Mouse (Mus musculus): ENCODE data around the gene 2510002D24Rik. TPM values are rescaled to one million over a fixed set of nuclear protein-coding genes. Genes with fewer than 3 reads are reported as not detected.

The 2510002D24Rik gene
- 23.5 TPM for polyA plus RNA-seq (2014; fragmentation: Illumina TruSeq; extraction: RNeasy Lipid Tissue Mini Kit (QIAGEN cat#74804); ENCODE audit: insufficient read depth, low read depth, low replicate concordance)

DNA sequence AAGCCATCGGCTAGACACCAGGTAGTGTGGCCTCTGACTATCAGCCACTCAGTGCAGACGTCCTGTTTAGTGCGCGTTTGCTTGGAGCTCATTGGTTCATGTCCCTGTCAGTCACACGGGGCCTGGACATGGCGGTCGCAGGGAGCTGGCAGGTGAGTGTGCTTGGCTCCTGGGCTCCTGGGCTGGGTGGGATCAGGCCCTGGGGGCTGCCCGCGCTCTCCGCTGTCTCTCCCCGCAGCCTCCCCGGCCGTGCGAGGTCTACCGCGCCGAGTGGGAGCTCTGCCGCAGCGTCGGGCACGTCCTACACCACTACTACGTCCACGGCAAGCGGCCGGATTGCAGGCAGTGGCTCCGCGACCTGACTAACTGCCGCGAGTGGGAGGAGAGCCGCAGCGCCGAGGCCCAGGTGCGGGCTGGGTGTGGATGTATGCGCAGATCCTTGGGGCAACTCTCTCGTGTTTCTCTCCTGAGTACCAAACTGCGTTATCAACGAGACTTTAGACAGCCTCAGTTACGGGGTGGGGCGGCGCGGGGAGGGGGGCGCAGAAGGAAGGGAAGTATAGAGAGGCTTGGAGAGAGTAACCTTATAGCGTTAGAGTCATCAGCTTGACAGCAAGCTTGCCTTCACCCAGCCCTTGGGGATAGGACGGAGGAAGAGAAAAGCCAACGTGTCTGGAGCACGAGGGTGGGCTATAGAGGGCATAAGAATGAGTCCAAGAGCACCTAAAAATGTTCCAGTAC is at the start of gene 2510002D24Rik, which contains the start of gene Gm28539:
Gene 2510002D24Rik (plus strand): TSS at position 111 of the 741 bp plus-strand sequence.
Gene Gm28539 (plus strand): TSS at position 117 of the 741 bp plus-strand sequence.

DNA sequence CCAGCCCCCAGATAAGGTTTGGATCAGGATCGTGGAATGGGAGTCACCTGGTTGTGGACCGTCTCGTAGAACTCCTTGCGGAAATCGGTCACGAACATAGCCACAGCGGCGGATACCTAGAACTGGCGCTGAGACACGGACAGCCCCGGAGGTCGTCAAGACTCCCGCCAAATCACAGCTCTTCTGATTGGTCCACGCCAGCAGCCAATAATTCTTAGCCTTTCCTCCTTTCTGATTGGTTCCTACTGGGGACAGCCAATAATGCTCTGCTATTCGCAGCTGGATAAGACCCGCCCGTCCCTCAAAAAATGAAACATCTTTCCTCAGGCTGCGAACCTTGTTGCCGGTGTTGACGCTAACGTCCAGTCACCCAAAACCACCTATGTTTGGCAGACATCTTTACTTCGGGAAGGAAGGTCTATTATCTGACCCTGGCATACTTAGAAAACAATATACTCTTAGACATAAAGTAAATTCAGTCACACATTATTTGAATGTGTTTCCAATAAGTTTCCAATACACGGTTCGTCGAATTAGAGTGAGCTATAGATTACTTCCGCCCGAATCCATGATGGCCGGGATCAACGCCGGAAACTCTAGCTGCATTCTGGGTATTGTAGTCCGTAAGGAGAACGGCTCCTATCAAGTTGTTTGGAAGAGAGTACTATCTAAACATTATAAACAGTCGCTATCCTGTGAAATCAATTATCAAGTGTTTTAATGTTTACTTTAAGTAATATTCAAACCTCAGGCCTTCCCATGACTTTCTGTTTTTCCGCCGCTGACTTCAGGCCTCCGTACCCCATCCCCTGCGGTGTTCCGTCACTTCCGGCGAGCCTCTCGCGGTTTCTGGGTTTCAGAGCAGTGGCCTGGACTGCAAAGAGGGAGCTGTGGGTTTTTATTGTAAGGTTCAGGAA is 24.7 kb upstream of the 2510002D24Rik start, which contains the start of the genes Ufd1 and Cdc45:
Gene Ufd1 (plus strand): TSS at position 312 of the 917 bp plus-strand sequence.
Gene Cdc45 (minus strand): TSS at position 520 of the 917 bp plus-strand sequence.

DNA sequence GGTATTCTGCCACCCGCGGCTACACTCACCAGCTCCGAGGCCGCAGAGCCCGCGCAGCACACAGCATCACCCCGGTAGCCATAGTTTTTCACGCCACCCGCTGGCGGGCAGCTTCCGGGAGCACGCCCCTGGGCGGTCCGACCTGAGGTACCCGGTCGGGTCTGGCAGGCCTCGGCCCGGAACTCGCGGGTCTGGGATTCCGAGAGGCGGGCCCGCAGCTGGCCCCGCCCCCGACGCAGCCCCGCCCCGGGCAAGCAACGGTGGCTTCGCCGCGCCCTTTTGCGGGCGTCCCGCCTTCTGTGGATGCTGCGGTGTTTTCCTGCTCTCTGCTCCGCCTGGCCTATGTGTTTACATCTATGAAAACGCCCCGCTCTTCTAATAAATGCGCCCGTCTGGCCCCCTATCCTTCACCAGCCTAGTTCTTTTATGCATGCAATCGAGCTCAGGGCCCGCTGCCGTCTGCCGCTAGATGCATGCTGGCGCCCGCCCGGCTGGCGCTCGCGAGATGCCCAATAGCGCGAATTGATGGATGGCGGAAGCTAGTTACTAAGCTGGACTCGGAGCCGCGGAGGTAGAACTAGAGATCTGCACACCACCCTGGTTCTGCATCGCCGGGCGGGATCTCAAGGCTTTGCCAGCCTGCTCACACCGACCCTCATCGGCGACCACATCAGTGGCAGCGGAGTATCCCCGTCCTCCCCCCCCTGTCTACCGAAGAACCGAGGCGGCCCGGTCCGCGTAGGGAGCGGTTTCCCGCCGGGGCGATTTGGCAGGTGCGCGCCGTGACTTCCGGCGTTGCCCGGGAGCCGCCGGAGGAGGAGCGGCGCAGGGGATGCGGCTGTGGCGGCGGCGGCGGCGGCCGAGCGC is 40.3 kb downstream of the 2510002D24Rik start, which contains the start of the genes Mrpl40 and Hira:
Gene Mrpl40 (minus strand): TSS at position 421 of the 867 bp plus-strand sequence.
Gene Hira (plus strand): TSS at position 596 of the 867 bp plus-strand sequence.

Other genes with a start within 250 kb of the 2510002D24Rik start
- 5.0 TPM for gene Tbx1, start 245.9 kb upstream of the 2510002D24Rik start, polyA plus RNA-seq (2014; fragmentation: Illumina TruSeq; extraction: RNeasy Lipid Tissue Mini Kit (QIAGEN cat#74804); ENCODE audit: insufficient read depth, low read depth, low replicate concordance)
- 1.2 TPM for gene Gp1bb, start 214.2 kb upstream of the 2510002D24Rik start, polyA plus RNA-seq (2014; fragmentation: Illumina TruSeq; extraction: RNeasy Lipid Tissue Mini Kit (QIAGEN cat#74804); ENCODE audit: insufficient read depth, low read depth, low replicate concordance)
- 0.51 TPM for gene Gm49601, start 210.2 kb upstream of the 2510002D24Rik start, polyA plus RNA-seq (2014; fragmentation: Illumina TruSeq; extraction: RNeasy Lipid Tissue Mini Kit (QIAGEN cat#74804); ENCODE audit: insufficient read depth, low read depth, low replicate concordance)
- gene Sept5, start 206.6 kb upstream of the 2510002D24Rik start, polyA plus RNA-seq (2014; fragmentation: Illumina TruSeq; extraction: RNeasy Lipid Tissue Mini Kit (QIAGEN cat#74804); ENCODE audit: insufficient read depth, low read depth, low replicate concordance), result 8.3 TPM
- 651 TPM for gene Cldn5, start 59.7 kb upstream of the 2510002D24Rik start, polyA plus RNA-seq (2014; fragmentation: Illumina TruSeq; extraction: RNeasy Lipid Tissue Mini Kit (QIAGEN cat#74804); ENCODE audit: insufficient read depth, low read depth, low replicate concordance)
- 44.7 TPM for gene Ufd1, start 24.8 kb upstream of the 2510002D24Rik start, polyA plus RNA-seq (2014; fragmentation: Illumina TruSeq; extraction: RNeasy Lipid Tissue Mini Kit (QIAGEN cat#74804); ENCODE audit: insufficient read depth, low read depth, low replicate concordance)
- gene Cdc45, start 24.6 kb upstream of the 2510002D24Rik start, polyA plus RNA-seq (2014; fragmentation: Illumina TruSeq; extraction: RNeasy Lipid Tissue Mini Kit (QIAGEN cat#74804); ENCODE audit: insufficient read depth, low read depth, low replicate concordance), result 2.5 TPM
- not detected for gene Gm28539, start within 50 bp of the 2510002D24Rik start, polyA plus RNA-seq (2014; fragmentation: Illumina TruSeq; extraction: RNeasy Lipid Tissue Mini Kit (QIAGEN cat#74804); ENCODE audit: insufficient read depth, low read depth, low replicate concordance)
- 36.0 TPM for gene Mrpl40, start 40.3 kb downstream of the 2510002D24Rik start, polyA plus RNA-seq (2014; fragmentation: Illumina TruSeq; extraction: RNeasy Lipid Tissue Mini Kit (QIAGEN cat#74804); ENCODE audit: insufficient read depth, low read depth, low replicate concordance)
- gene Hira, start 40.5 kb downstream of the 2510002D24Rik start, polyA plus RNA-seq (2014; fragmentation: Illumina TruSeq; extraction: RNeasy Lipid Tissue Mini Kit (QIAGEN cat#74804); ENCODE audit: insufficient read depth, low read depth, low replicate concordance), result 22.1 TPM

Measured in lung, adult 10 weeks (tissue).